Mouse (Mus musculus) kidney, adult 2 months (tissue): ENCODE measurements around the gene Grcc10.

Source experiments
- CTCF ChIP-seq: fragments of 200-500 bp; conservative IDR thresholded peaks from 2 replicates; pipeline ENCODE4 v1.5.1; 2011; ENCODE audit warnings: low read depth, mild to moderate bottlenecking, control low read depth, low read length, moderate library complexity, mixed read lengths; ENCODE audit not compliant: insufficient read depth, insufficient read length
- POLR2A ChIP-seq: fragments of 200-500 bp; IDR thresholded peaks from one replicate; pipeline ENCODE4 v1.6.1; 2011; ENCODE audit warnings: low read depth, low read length, control low read depth

- TF ChIP-seq CTCF (no peak), POLR2A (no peak)
These were observed 37.4 kb downstream of the Grcc10 start for GRCm38 (mm10) chr6:124703789-124704188.
